Mouse (Mus musculus) C2C12 (cell line): ENCODE measurements around the gene Uqcc1.

Source experiments
- CTCF ChIP-seq: IDR thresholded peaks from one replicate; pipeline ENCODE4 v1.5.1; 2011; ENCODE audit not compliant: control insufficient read depth, insufficient read depth, insufficient read length
- MAX ChIP-seq: IDR thresholded peaks from one replicate; pipeline ENCODE4 v1.6.1; 2011; ENCODE audit warnings: mild to moderate bottlenecking, control low read depth
- MYOD1 ChIP-seq: IDR thresholded peaks from one replicate; pipeline ENCODE4 v1.6.1; 2011; ENCODE audit warnings: low read depth; ENCODE audit not compliant: control insufficient read depth, insufficient read length
- USF1 ChIP-seq: IDR thresholded peaks from one replicate; pipeline ENCODE4 v1.6.1; 2011; ENCODE audit warnings: low read depth, mild to moderate bottlenecking, control low read depth, moderate library complexity

DNA sequence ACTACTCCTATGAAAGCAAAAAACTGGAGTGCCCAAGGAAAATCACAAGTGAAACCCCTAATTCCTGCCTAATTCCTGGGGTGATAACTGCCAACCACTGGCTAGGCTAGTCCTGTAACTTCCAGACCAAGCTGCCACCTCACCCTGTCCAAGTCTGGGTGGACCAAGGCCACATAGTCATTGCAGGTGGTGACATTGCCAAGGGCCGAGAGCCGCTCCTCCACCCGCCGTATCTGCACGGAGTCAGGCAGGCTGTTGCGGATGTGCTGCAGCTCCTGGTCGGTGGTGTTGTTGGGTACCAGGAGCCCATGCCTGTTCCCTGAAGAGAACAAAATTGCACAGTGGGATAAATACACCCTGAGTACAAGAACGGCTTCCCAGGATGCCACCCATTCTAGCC, 106.4 kb downstream of the Uqcc1 start:
- TF ChIP-seq CTCF (no peak), MAX (no peak), USF1 (no peak), MYOD1 (no peak)
